Mouse (Mus musculus) forebrain, embryonic 12.5 days (tissue): ENCODE measurements around the gene Ccdc146. TPM values are rescaled to one million over a fixed set of nuclear protein-coding genes. Genes with fewer than 3 reads are reported as not detected.

Source experiments
- ATAC-seq: fragments of 200-750 bp; cut with Nextera tagmentation; 2 replicates; pipeline ENCODE4 v1.8.0; 2017; ENCODE audit warnings: moderate TSS enrichment; ENCODE audit not compliant: low FRiP score
- H3K27ac ChIP-seq: fragments of 300-500 bp; sonication (generic); 2 replicates; pipeline ENCODE4 v1.5.1; 2016; ENCODE audit warnings: mild to moderate bottlenecking
- H3K27me3 ChIP-seq: fragments of 300-500 bp; sonication (generic); 2 replicates; pipeline ENCODE4 v1.6.1; 2016; ENCODE audit warnings: mild to moderate bottlenecking
- H3K36me3 ChIP-seq: fragments of 300-500 bp; sonication (generic); replicated peaks from 2 replicates; pipeline ENCODE4 v1.6.1; 2016; ENCODE audit warnings: mild to moderate bottlenecking
- H3K4me1 ChIP-seq: fragments of 300-500 bp; sonication (generic); 2 replicates; pipeline ENCODE4 v1.6.1; 2016
- H3K4me2 ChIP-seq: fragments of 300-500 bp; sonication (generic); 2 replicates; pipeline ENCODE4 v1.6.1; 2016; ENCODE audit warnings: mild to moderate bottlenecking, moderate library complexity
- H3K4me3 ChIP-seq: fragments of 300-500 bp; sonication (generic); replicated peaks from 2 replicates; pipeline ENCODE4 v1.5.1; 2016; ENCODE audit warnings: mild to moderate bottlenecking
- H3K9ac ChIP-seq: fragments of 300-500 bp; sonication (generic); 2 replicates; pipeline ENCODE4 v1.6.1; 2016; ENCODE audit warnings: mild to moderate bottlenecking
- H3K9me3 ChIP-seq: fragments of 300-500 bp; sonication (generic); 2 replicates; pipeline ENCODE4 v1.6.1; 2016
- WGBS: fragments of 180-500 bp; shearing (Covaris S2); methylation state at CpG from one replicate; pipeline ENCODE4 v1.1.7; 2016; 5-methylcytosine and 5-hydroxymethylcytosine counted together
- polyA plus RNA-seq: library from polyadenylated mRNA; unstranded; fragments of >200 nt; fragmentation: Nextera tagmentation; extraction: Ambion mirVana; gene quantifications from 2 replicates; pipeline ENCODE4 v1.2.1, GENCODE M21; 2016

The Ccdc146 gene
- polyA plus RNA-seq, 1 experiment from 2014 or later, result 0.20 TPM

DNA sequence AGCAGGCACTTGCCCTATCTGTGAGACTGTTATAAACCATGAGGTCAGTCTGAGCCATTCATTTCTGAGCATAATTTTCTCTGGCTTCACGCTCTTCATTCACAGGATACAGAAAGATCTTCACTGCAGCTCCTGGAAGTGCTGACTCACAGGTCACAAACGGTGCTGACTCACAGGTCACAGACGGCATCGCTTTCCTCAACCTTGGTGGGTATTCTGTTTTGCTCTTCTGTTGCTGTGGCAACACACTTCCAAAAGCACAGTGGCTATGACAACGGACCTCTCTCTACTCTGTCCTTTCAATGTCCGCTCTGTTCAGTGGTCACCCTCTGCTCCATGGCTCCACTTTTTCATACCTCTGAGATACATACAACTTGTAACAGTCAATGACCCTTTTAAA, 177.7 kb downstream of the Ccdc146 start:
- Histone ChIP-seq H3K36me3 (no peaks in the 10 kb centered on the region), H3K9me3 (no peaks in the 10 kb centered on the region), H3K4me2 (no peak overlapping the region), H3K27me3 (no peaks in the 10 kb centered on the region), H3K4me1 (no peaks in the 10 kb centered on the region), H3K27ac (no peak overlapping the region), H3K4me3 (no peak overlapping the region), H3K9ac (no peak overlapping the region)
- WGBS, result 83% methylated on average over 6 of the region's 6 CpGs
- ATAC-seq, result no peak

DNA sequence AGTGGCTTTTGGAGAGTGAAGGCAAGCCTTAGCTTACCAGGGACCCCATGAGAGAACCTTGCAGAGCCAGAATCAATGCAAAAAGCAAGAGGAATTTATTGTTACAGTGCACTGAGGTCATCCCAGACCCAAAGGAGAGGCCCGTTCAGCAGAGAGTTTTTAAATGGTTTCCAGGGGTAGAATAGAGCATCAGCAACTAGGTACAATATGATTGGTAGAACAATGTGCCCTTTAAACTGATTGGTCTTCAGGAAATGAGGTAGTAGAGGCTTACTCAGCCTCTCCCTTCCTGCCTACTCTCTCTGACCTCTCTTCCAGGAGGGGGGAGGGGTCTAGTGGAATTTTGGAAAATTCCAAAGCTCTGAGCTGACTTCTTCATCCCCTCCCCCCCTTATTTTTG, 179.2 kb downstream of the Ccdc146 start:
- Histone ChIP-seq H3K36me3 (no peaks in the 10 kb centered on the region), H3K9ac (no peak overlapping the region), H3K4me1 (no peaks in the 10 kb centered on the region), H3K9me3 (no peaks in the 10 kb centered on the region), H3K4me2 (no peak overlapping the region), H3K27me3 (no peaks in the 10 kb centered on the region), H3K4me3 (no peak overlapping the region), H3K27ac (no peak overlapping the region)
- no peak for ATAC-seq
- WGBS, result 68% methylated on average over 1 of the region's 1 CpGs

DNA sequence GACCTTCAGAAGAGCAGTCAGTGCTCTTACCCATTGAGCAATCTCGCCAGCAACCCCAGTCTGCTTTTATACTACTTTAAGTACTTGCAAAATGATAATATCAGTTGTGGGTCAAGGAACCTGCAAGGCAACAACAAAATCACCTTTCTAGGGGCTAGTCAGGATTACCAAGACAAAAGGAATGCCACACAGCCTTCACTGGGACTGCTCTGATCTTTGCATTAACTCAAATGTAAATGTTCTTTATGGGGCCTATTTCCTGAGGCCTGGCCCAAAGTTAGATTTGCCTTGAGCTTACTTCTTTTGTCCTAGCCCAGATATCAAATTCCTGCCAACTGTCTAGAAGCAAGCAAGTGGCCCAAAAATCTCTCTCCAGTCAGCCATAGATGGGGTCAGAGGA, 179.9 kb downstream of the Ccdc146 start:
- Histone ChIP-seq H3K27me3 (no peaks in the 10 kb centered on the region), H3K9ac (no peak overlapping the region), H3K4me3 (no peak overlapping the region), H3K4me2 (no peak overlapping the region), H3K9me3 (no peaks in the 10 kb centered on the region), H3K27ac (no peak overlapping the region), H3K4me1 (no peaks in the 10 kb centered on the region), H3K36me3 (no peaks in the 10 kb centered on the region)
- ATAC-seq, result no peak
- WGBS, result 96% methylated on average over 1 of the region's 1 CpGs

Other genes starting within 250 kb of the Ccdc146 start
- gene Gsap, start 238.4 kb downstream of the Ccdc146 start, polyA plus RNA-seq, result 2.8 and 3.6 TPM in 2 replicates
- gene Fgl2, start 52.0 kb downstream of the Ccdc146 start, polyA plus RNA-seq, result 0.81 and 1.4 TPM in 2 replicates
- 4.4 and 5.4 TPM in 2 replicates for gene Fam185a, start 281 bp upstream of the Ccdc146 start, polyA plus RNA-seq
- 14.1 and 16.8 TPM in 2 replicates for gene Lrrc17, start 118.9 kb upstream of the Ccdc146 start, polyA plus RNA-seq
- 0.22 and 0.32 TPM in 2 replicates for gene Fbxl13, start 221.0 kb upstream of the Ccdc146 start, polyA plus RNA-seq
- 75.4 and 80.1 TPM in 2 replicates for gene Armc10, start 221.1 kb upstream of the Ccdc146 start, polyA plus RNA-seq